Mouse (Mus musculus): ENCODE measurements at regions not wholly inside any gene's neighbourhood (a gene's known extent, or its start where the extent isn't known, plus 50 kb on each side); places are given as distances from the start of the nearest gene placed in this dataset.

GRCm38 (mm10) chr17:73014090-73014853, 93.5 kb upstream of the Lclat1 start:
- H3K36me3 ChIP-seq (ENCODE audit: control insufficient read depth, insufficient read depth, low read length) = no peaks in the 10 kb centered on the region
- 64% methylated on average over 9 of the region's 9 CpGs for WGBS
- H3K4me2 ChIP-seq (ENCODE audit: low read depth, severe bottlenecking) = no peak overlapping the region
- H3K4me3 ChIP-seq (ENCODE audit: low read depth, low read length) = no peak overlapping the region
- H3K9ac ChIP-seq (ENCODE audit: low read length) = no peak overlapping the region
- ATAC-seq (ENCODE audit: insufficient number of reproducible peaks, low FRiP score, low TSS enrichment, low read depth) = no peak
- H3K27ac ChIP-seq (replicated peaks; ENCODE audit: low read depth, low read length) = no peak overlapping the region
- no peaks in the 10 kb centered on the region for H3K27me3 ChIP-seq (ENCODE audit: control insufficient read depth, insufficient read depth, low read length)
- H3K9me3 ChIP-seq (ENCODE audit: control insufficient read depth, low read length) = no peaks in the 10 kb centered on the region
- DNase-seq (ENCODE audit: low spot score) = no peak
- H3K4me1 ChIP-seq (ENCODE audit: control insufficient read depth, insufficient read depth, low read length) = 0 out of 2 replicates have a peak, but pooled peaks cover 3% of the 10 kb centered on the region

- H3K27ac ChIP-seq (replicated peaks; ENCODE audit: low read depth, low read length) = no peak overlapping the region
- 0 out of 2 replicates have a peak, but pooled peaks cover 3% of the 10 kb centered on the region for H3K4me1 ChIP-seq (ENCODE audit: control insufficient read depth, insufficient read depth, low read length)
- H3K27me3 ChIP-seq (ENCODE audit: control insufficient read depth, insufficient read depth, low read length) = no peaks in the 10 kb centered on the region
- DNase-seq (ENCODE audit: low spot score) = no peak
- no peak overlapping the region for H3K4me3 ChIP-seq (ENCODE audit: low read depth, low read length)
- no peaks in the 10 kb centered on the region for H3K36me3 ChIP-seq (ENCODE audit: control insufficient read depth, insufficient read depth, low read length)
- no peak for ATAC-seq (ENCODE audit: insufficient number of reproducible peaks, low FRiP score, low TSS enrichment, low read depth)
- no peak overlapping the region for H3K9ac ChIP-seq (ENCODE audit: low read length)
- no peak overlapping the region for H3K4me2 ChIP-seq (ENCODE audit: low read depth, severe bottlenecking)
- WGBS = 86% methylated on average over 5 of the region's 5 CpGs
- no peaks in the 10 kb centered on the region for H3K9me3 ChIP-seq (ENCODE audit: control insufficient read depth, low read length)
These were observed 90.6 kb upstream of the Lclat1 start for GRCm38 (mm10) chr17:73017173-73017572.

GRCm38 (mm10) chr17:73022630-73023051, 85.1 kb upstream of the Lclat1 start:
- H3K27ac ChIP-seq (replicated peaks; ENCODE audit: low read depth, low read length) = no peak overlapping the region
- DNase-seq (ENCODE audit: low spot score) (peak; percentile 52), ATAC-seq (ENCODE audit: insufficient number of reproducible peaks, low FRiP score, low TSS enrichment, low read depth) (peak; percentile 88)
- H3K4me3 ChIP-seq (ENCODE audit: low read depth, low read length) = no peak overlapping the region
- no peak overlapping the region for H3K9ac ChIP-seq (ENCODE audit: low read length)
- H3K4me1 ChIP-seq (ENCODE audit: control insufficient read depth, insufficient read depth, low read length) = peaks cover 4% of the 10 kb centered on the region; the same call in 1 of the 2 replicates
- H3K9me3 ChIP-seq (ENCODE audit: control insufficient read depth, low read length) = no peaks in the 10 kb centered on the region
- 67% methylated on average over 8 of the region's 8 CpGs for WGBS
- H3K27me3 ChIP-seq (ENCODE audit: control insufficient read depth, insufficient read depth, low read length) = no peaks in the 10 kb centered on the region
- H3K4me2 ChIP-seq (ENCODE audit: low read depth, severe bottlenecking) = no peak overlapping the region
- H3K36me3 ChIP-seq (ENCODE audit: control insufficient read depth, insufficient read depth, low read length) = no peaks in the 10 kb centered on the region

- no peak overlapping the region for H3K27ac ChIP-seq (replicated peaks; ENCODE audit: low read depth, low read length)
- ATAC-seq (ENCODE audit: insufficient number of reproducible peaks, low FRiP score, low TSS enrichment, low read depth) = no peak
- no peaks in the 10 kb centered on the region for H3K9me3 ChIP-seq (ENCODE audit: control insufficient read depth, low read length)
- H3K27me3 ChIP-seq (ENCODE audit: control insufficient read depth, insufficient read depth, low read length) = no peaks in the 10 kb centered on the region
- no peak overlapping the region for H3K9ac ChIP-seq (ENCODE audit: low read length)
- no peak overlapping the region for H3K4me3 ChIP-seq (ENCODE audit: low read depth, low read length)
- H3K36me3 ChIP-seq (ENCODE audit: control insufficient read depth, insufficient read depth, low read length) = no peaks in the 10 kb centered on the region
- DNase-seq (ENCODE audit: low spot score) = no peak
- H3K4me2 ChIP-seq (ENCODE audit: low read depth, severe bottlenecking) = no peak overlapping the region
- 68% methylated on average over 10 of the region's 10 CpGs for WGBS
- H3K4me1 ChIP-seq (ENCODE audit: control insufficient read depth, insufficient read depth, low read length) = peaks cover 4% of the 10 kb centered on the region; the same call in 1 of the 2 replicates
These were observed 84.2 kb upstream of the Lclat1 start for GRCm38 (mm10) chr17:73023362-73024107.

- H3K27me3 ChIP-seq (ENCODE audit: control insufficient read depth, insufficient read depth, low read length) = no peaks in the 10 kb centered on the region
- H3K4me1 ChIP-seq (ENCODE audit: control insufficient read depth, insufficient read depth, low read length) = peaks cover 4% of the 10 kb centered on the region; the same call in 1 of the 2 replicates
- H3K9ac ChIP-seq (ENCODE audit: low read length) = no peak overlapping the region
- H3K27ac ChIP-seq (replicated peaks; ENCODE audit: low read depth, low read length) = no peak overlapping the region
- no peak for ATAC-seq (ENCODE audit: insufficient number of reproducible peaks, low FRiP score, low TSS enrichment, low read depth)
- H3K4me2 ChIP-seq (ENCODE audit: low read depth, severe bottlenecking) = no peak overlapping the region
- H3K36me3 ChIP-seq (ENCODE audit: control insufficient read depth, insufficient read depth, low read length) = no peaks in the 10 kb centered on the region
- 94% methylated on average over 5 of the region's 5 CpGs for WGBS
- H3K4me3 ChIP-seq (ENCODE audit: low read depth, low read length) = no peak overlapping the region
- no peak for DNase-seq (ENCODE audit: low spot score)
- H3K9me3 ChIP-seq (ENCODE audit: control insufficient read depth, low read length) = no peaks in the 10 kb centered on the region
These were observed 80.7 kb upstream of the Lclat1 start for GRCm38 (mm10) chr17:73027122-73027521.

- H3K9ac ChIP-seq (ENCODE audit: low read length) = no peak overlapping the region
- no peak overlapping the region for H3K4me2 ChIP-seq (ENCODE audit: low read depth, severe bottlenecking)
- H3K36me3 ChIP-seq (ENCODE audit: control insufficient read depth, insufficient read depth, low read length) = no peaks in the 10 kb centered on the region
- no peak overlapping the region for H3K4me3 ChIP-seq (ENCODE audit: low read depth, low read length)
- H3K27me3 ChIP-seq (ENCODE audit: control insufficient read depth, insufficient read depth, low read length) = no peaks in the 10 kb centered on the region
- peaks cover 3% of the 10 kb centered on the region; the same call in 1 of the 2 replicates for H3K4me1 ChIP-seq (ENCODE audit: control insufficient read depth, insufficient read depth, low read length)
- DNase-seq (ENCODE audit: low spot score) = no peak
- no peaks in the 10 kb centered on the region for H3K9me3 ChIP-seq (ENCODE audit: control insufficient read depth, low read length)
- no peak for ATAC-seq (ENCODE audit: insufficient number of reproducible peaks, low FRiP score, low TSS enrichment, low read depth)
- 63% methylated on average over 5 of the region's 5 CpGs for WGBS
- no peak overlapping the region for H3K27ac ChIP-seq (replicated peaks; ENCODE audit: low read depth, low read length)
These were observed 76.0 kb upstream of the Lclat1 start for GRCm38 (mm10) chr17:73031796-73032195.

DNA sequence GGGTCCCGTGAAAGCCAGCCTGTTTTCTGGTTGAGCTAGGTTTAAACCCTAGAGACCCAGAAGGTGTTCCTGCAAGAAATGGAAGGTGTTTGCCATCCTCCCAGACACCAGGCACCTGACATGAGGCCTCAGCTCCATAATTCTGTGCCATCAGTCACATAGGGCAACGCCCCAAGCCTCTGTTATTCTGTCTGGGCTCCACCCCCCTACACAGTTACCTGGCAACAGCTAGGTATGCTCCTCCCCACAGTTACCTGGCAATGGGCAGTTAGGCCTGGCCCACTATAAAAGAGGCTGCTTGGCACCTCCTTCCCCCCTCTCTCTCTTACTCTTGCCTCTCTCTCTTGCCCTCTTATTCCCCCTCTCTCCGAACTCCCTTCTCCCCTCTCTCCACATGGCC, 75.5 kb upstream of the Lclat1 start:
- Histone ChIP-seq H3K4me3 (ENCODE audit: low read depth, low read length) (no peak overlapping the region), H3K27ac (replicated peaks; ENCODE audit: low read depth, low read length) (no peak overlapping the region), H3K9me3 (ENCODE audit: control insufficient read depth, low read length) (no peaks in the 10 kb centered on the region), H3K4me1 (ENCODE audit: control insufficient read depth, insufficient read depth, low read length) (peaks cover 3% of the 10 kb centered on the region; the same call in 1 of the 2 replicates), H3K36me3 (ENCODE audit: control insufficient read depth, insufficient read depth, low read length) (no peaks in the 10 kb centered on the region), H3K9ac (ENCODE audit: low read length) (no peak overlapping the region), H3K27me3 (ENCODE audit: control insufficient read depth, insufficient read depth, low read length) (no peaks in the 10 kb centered on the region), H3K4me2 (ENCODE audit: low read depth, severe bottlenecking) (no peak overlapping the region)
- ATAC-seq (ENCODE audit: insufficient number of reproducible peaks, low FRiP score, low TSS enrichment, low read depth) (0 out of 2 replicates have a peak, but pooled peaks have one; percentile 31), DNase-seq (ENCODE audit: low spot score) (no peak)
- 73% methylated on average over 3 of the region's 3 CpGs for WGBS

DNA sequence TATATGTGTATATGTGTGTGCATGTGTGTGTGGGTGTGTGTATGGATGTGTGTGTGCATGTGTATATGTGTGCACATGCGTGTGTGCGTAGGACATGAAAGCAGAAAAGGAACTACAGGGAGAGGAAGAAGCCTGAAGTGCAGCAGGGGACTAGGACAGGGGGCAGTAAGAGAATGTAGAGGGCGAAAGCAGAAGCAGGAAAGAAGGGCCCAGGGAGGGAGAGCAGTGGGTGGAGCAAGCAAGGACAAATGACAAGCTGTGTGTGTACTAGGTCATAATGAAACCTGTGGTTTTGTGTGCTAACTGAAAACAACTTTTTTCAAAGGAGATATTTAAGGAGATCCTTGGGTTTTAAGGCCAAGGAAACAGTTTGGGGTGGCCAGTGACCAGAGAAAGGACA, 73.4 kb upstream of the Lclat1 start:
- 85% methylated on average over 3 of the region's 3 CpGs for WGBS
- Histone ChIP-seq H3K9ac (ENCODE audit: low read length) (no peak overlapping the region), H3K4me1 (ENCODE audit: control insufficient read depth, insufficient read depth, low read length) (peaks cover 3% of the 10 kb centered on the region; the same call in 1 of the 2 replicates), H3K9me3 (ENCODE audit: control insufficient read depth, low read length) (no peaks in the 10 kb centered on the region), H3K4me3 (ENCODE audit: low read depth, low read length) (no peak overlapping the region), H3K36me3 (ENCODE audit: control insufficient read depth, insufficient read depth, low read length) (no peaks in the 10 kb centered on the region), H3K4me2 (ENCODE audit: low read depth, severe bottlenecking) (no peak overlapping the region), H3K27ac (replicated peaks; ENCODE audit: low read depth, low read length) (no peak overlapping the region), H3K27me3 (ENCODE audit: control insufficient read depth, insufficient read depth, low read length) (no peaks in the 10 kb centered on the region)
- no peak for DNase-seq (ENCODE audit: low spot score)
- ATAC-seq (ENCODE audit: insufficient number of reproducible peaks, low FRiP score, low TSS enrichment, low read depth) = no peak
